Mouse (Mus musculus) CH12.LX (cell line): ENCODE measurements around the gene Ston2. TPM values are rescaled to one million over a fixed set of nuclear protein-coding genes. Genes with fewer than 3 reads are reported as not detected.

Source experiments
- DNase-seq: peaks from one replicate; pipeline ENCODE4 v3.0.0-alpha.2; 2013; ENCODE audit errors: extremely low read depth
- H3K27ac ChIP-seq: 2 replicates; pipeline ENCODE4 v1.5.1; 2012; ENCODE audit warnings: low read depth, mild to moderate bottlenecking, control low read depth, moderate library complexity; ENCODE audit not compliant: insufficient read depth
- H3K27me3 ChIP-seq: replicated peaks from 2 replicates; pipeline ENCODE3; 2012; ENCODE audit warnings: inconsistent platforms
- H3K36me3 ChIP-seq, 2 experiments: replicated peaks in 1 of 2; 2 replicates each; pipeline versions ENCODE3 to v1.6.1; 2012; ENCODE audit warnings: inconsistent platforms in 1 of 2, low read length in 1 of 2, mild to moderate bottlenecking in 1 of 2, mixed read lengths in 1 of 2, moderate library complexity in 1 of 2; ENCODE audit not compliant: control insufficient read depth in 1 of 2, insufficient read depth in 1 of 2
- H3K4me1 ChIP-seq, 2 experiments: 2 replicates each; pipeline ENCODE4 v1.6.1; 2012; ENCODE audit warnings: inconsistent platforms in 1 of 2, moderate library complexity in 1 of 2; ENCODE audit not compliant: insufficient read depth in 2 of 2, control insufficient read depth in 1 of 2
- H3K4me2 ChIP-seq: 2 replicates; pipeline ENCODE4 v1.6.1; 2012; ENCODE audit warnings: low read depth, mild to moderate bottlenecking, control low read depth; ENCODE audit not compliant: poor library complexity, insufficient read depth, severe bottlenecking
- H3K4me3 ChIP-seq, 3 experiments: fragments of 150-350 bp in 1 of 3; sonication (generic) in 1 of 3; replicated peaks in 1 of 3; 2 replicates each; pipeline versions ENCODE3 to v1.5.1; 2011 to 2012; ENCODE audit warnings: low read depth in 2 of 3, low read length in 2 of 3, mild to moderate bottlenecking in 2 of 3, moderate library complexity in 2 of 3, control low read depth in 1 of 3, improper control_type of control experiment in 1 of 3, inconsistent platforms in 1 of 3, mixed read lengths in 1 of 3; ENCODE audit not compliant: poor library complexity in 1 of 3
- H3K79me2 ChIP-seq: replicated peaks from 2 replicates; pipeline ENCODE4 v1.6.1; 2012; ENCODE audit warnings: mild to moderate bottlenecking, moderate library complexity; ENCODE audit not compliant: control insufficient read depth, poor library complexity, insufficient read depth, severe bottlenecking; ENCODE audit errors: extremely low read depth
- H3K9ac ChIP-seq: 2 replicates; pipeline ENCODE4 v1.6.1; 2012; ENCODE audit warnings: low read depth, mild to moderate bottlenecking, control low read depth, moderate library complexity; ENCODE audit not compliant: insufficient read depth
- H3K9me3 ChIP-seq: replicated peaks from 2 replicates; pipeline ENCODE3; 2012; ENCODE audit warnings: low read length, inconsistent platforms, mixed read lengths
- BHLHE40 ChIP-seq: IDR thresholded peaks from 2 replicates; pipeline ENCODE4 v1.6.1; 2011; ENCODE audit warnings: mild to moderate bottlenecking, low read depth, low read length, improper control_type of control experiment
- ELF1 ChIP-seq: IDR thresholded peaks from 2 replicates; pipeline ENCODE4 v1.6.1; 2014; ENCODE audit warnings: low read depth, mild to moderate bottlenecking, inconsistent platforms, low read length, improper control_type of control experiment
- EP300 ChIP-seq: IDR thresholded peaks from 2 replicates; pipeline ENCODE4 v1.6.1; 2011; ENCODE audit warnings: low read length, improper control_type of control experiment
- ETS1 ChIP-seq: conservative IDR thresholded peaks from 2 replicates; pipeline ENCODE4 v1.6.1; 2012; ENCODE audit warnings: low read depth, mild to moderate bottlenecking, inconsistent platforms, low read length, improper control_type of control experiment, moderate library complexity
- GABPA ChIP-seq: IDR thresholded peaks from 2 replicates; pipeline ENCODE4 v1.6.1; 2012; ENCODE audit warnings: low read depth, low read length, improper control_type of control experiment, inconsistent platforms; ENCODE audit not compliant: insufficient replicate concordance
- IRF4 ChIP-seq: IDR thresholded peaks from 2 replicates; pipeline ENCODE4 v1.6.1; 2014; ENCODE audit warnings: low read depth, mild to moderate bottlenecking, inconsistent platforms, low read length, improper control_type of control experiment
- JUN ChIP-seq: IDR thresholded peaks from 2 replicates; pipeline ENCODE4 v1.6.1; 2011; ENCODE audit warnings: low read depth, mild to moderate bottlenecking, low read length, improper control_type of control experiment, moderate library complexity; ENCODE audit not compliant: insufficient read depth
- KAT2A ChIP-seq: IDR thresholded peaks from 2 replicates; pipeline ENCODE4 v1.6.1; 2012; ENCODE audit warnings: low read length, improper control_type of control experiment, inconsistent platforms; ENCODE audit not compliant: insufficient replicate concordance
- MAFK ChIP-seq: IDR thresholded peaks from 2 replicates; pipeline ENCODE4 v1.6.1; 2011; ENCODE audit warnings: low read length, improper control_type of control experiment; ENCODE audit not compliant: insufficient replicate concordance
- MAX ChIP-seq: IDR thresholded peaks from 2 replicates; pipeline ENCODE4 v1.6.1; 2011; ENCODE audit warnings: low read length, improper control_type of control experiment
- MAZ ChIP-seq: IDR thresholded peaks from 2 replicates; pipeline ENCODE4 v1.6.1; 2012; ENCODE audit warnings: low read depth, mild to moderate bottlenecking, inconsistent platforms, low read length, improper control_type of control experiment, moderate library complexity
- MEF2A ChIP-seq: IDR thresholded peaks from 2 replicates; pipeline ENCODE4 v1.6.1; 2014; ENCODE audit warnings: low read depth, mild to moderate bottlenecking, inconsistent platforms, low read length, improper control_type of control experiment, borderline replicate concordance
- MXI1 ChIP-seq: IDR thresholded peaks from 2 replicates; pipeline ENCODE4 v1.6.1; 2011; ENCODE audit warnings: mild to moderate bottlenecking, low read depth, low read length, improper control_type of control experiment
- MYC ChIP-seq: IDR thresholded peaks from 2 replicates; pipeline ENCODE4 v1.6.1; 2011; ENCODE audit warnings: low read depth, mild to moderate bottlenecking, improper control_type of control experiment, low read length
- NELFE ChIP-seq: IDR thresholded peaks from 2 replicates; pipeline ENCODE4 v1.6.1; 2011; ENCODE audit warnings: low read depth, low read length, improper control_type of control experiment
- NRF1 ChIP-seq: IDR thresholded peaks from 2 replicates; pipeline ENCODE4 v1.6.1; 2014; ENCODE audit warnings: low read depth, mild to moderate bottlenecking, inconsistent platforms, low read length, improper control_type of control experiment, moderate library complexity
- POLR2A ChIP-seq: IDR thresholded peaks from 2 replicates; pipeline ENCODE4 v1.6.1; 2011; ENCODE audit warnings: low read depth, mild to moderate bottlenecking, improper control_type of control experiment, low read length
- POLR2AphosphoS2 ChIP-seq: IDR thresholded peaks from 2 replicates; pipeline ENCODE4 v1.6.1; 2011; ENCODE audit warnings: low read depth, low read length, improper control_type of control experiment
- RCOR1 ChIP-seq: conservative IDR thresholded peaks from 2 replicates; pipeline ENCODE4 v1.6.1; 2012; ENCODE audit warnings: low read depth, mild to moderate bottlenecking, inconsistent platforms, low read length, improper control_type of control experiment
- SIN3A ChIP-seq: IDR thresholded peaks from 2 replicates; pipeline ENCODE4 v1.6.1; 2012; ENCODE audit warnings: low read length, improper control_type of control experiment, inconsistent platforms
- SMC3 ChIP-seq: IDR thresholded peaks from 2 replicates; pipeline ENCODE4 v1.6.1; 2011; ENCODE audit warnings: low read depth, low read length, improper control_type of control experiment
- TCF12 ChIP-seq: IDR thresholded peaks from 2 replicates; pipeline ENCODE4 v1.6.1; 2014; ENCODE audit warnings: low read depth, mild to moderate bottlenecking, inconsistent platforms, low read length, improper control_type of control experiment
- USF1 ChIP-seq: IDR thresholded peaks from 2 replicates; pipeline ENCODE4 v1.6.1; 2014; ENCODE audit warnings: low read depth, mild to moderate bottlenecking, inconsistent platforms, low read length, improper control_type of control experiment
- USF2 ChIP-seq: conservative IDR thresholded peaks from 2 replicates; pipeline ENCODE4 v1.6.1; 2011; ENCODE audit warnings: low read depth, low read length, improper control_type of control experiment
- ZC3H11A ChIP-seq: IDR thresholded peaks from 2 replicates; pipeline ENCODE4 v1.6.1; 2012; ENCODE audit warnings: low read depth, mild to moderate bottlenecking, inconsistent platforms, low read length, improper control_type of control experiment
- ZNF384 ChIP-seq: IDR thresholded peaks from 2 replicates; pipeline ENCODE4 v1.6.1; 2012; ENCODE audit warnings: low read depth, low read length, improper control_type of control experiment, inconsistent platforms
- dilution Hi-C: fragments of 300-500 bp; cut with MboI; formaldehyde crosslinking; loops from 2 replicates; pipeline ENCODE4 v1.14.3; 2020; ENCODE audit warnings: low sequenced_read_pairs; ENCODE audit not compliant: extremely low pct_unique_long_range_greater_than_20kb, extremely low pct_ligation_motif_present
- in situ Hi-C: fragments of 300-500 bp; cut with MboI; formaldehyde crosslinking; loops from 3 replicates; pipeline ENCODE4 v1.14.3; 2019; ENCODE audit warnings: low sequenced_read_pairs, low pct_ligation_motif_present, low pct_unique_long_range_greater_than_20kb, mixed read lengths
- polyA plus RNA-seq: library from polyadenylated mRNA; unstranded; fragments of >175 nt; gene quantifications from 2 replicates; pipeline ENCODE4 v1.2.1, GENCODE M21; 2012; ENCODE audit warnings: low read depth; ENCODE audit not compliant: insufficient read length
- total RNA-seq, 2 experiments: library from RNA; depleted of rRNA; stranded (reverse); fragments of 300-350 nt in 1 of 2; fragments of >200 nt in 1 of 2; gene quantifications; 2 replicates each; pipeline ENCODE4 v1.2.3; 2012 to 2014

Gene Ston2
- total and polyA plus RNA-seq, 3 experiments: 0.21 to 0.34 TPM; not detected in 1

- peak; percentile 45 for DNase-seq
- H3K79me2 ChIP-seq: peaks cover 13% of the 10 kb centered on the region
- H3K4me1 ChIP-seq: peaks cover 2 to 28% of the 10 kb centered on the region in 2 experiments; a peak in 2 of 4 replicates
- no peaks in the 10 kb centered on the region for H3K9me3 ChIP-seq
- H3K9ac ChIP-seq: no peak overlapping the region
- H3K4me2 ChIP-seq: no peak overlapping the region
- no peaks in the 10 kb centered on the region for H3K27me3 ChIP-seq
- dilution Hi-C loops (no loop called here), in situ Hi-C loops (no loop called here)
- H3K4me3 ChIP-seq: no peak overlapping the region
- TF ChIP-seq POLR2AphosphoS2 (no peak), RCOR1 (no peak), MAFK (no peak), GABPA (no peak), KAT2A (no peak), NRF1 (no peak), MEF2A (no peak), TCF12 (no peak), ZNF384 (peak; percentile 80), EP300 (peak; percentile 49), MXI1 (peak; percentile 73; the same call in 1 of the 2 replicates), SIN3A (peak; percentile 69), MAZ (no peak), ZC3H11A (no peak), MAX (peak; percentile 79), ETS1 (0 out of 2 replicates have a peak, but pooled peaks have one; percentile 13), JUN (no peak), POLR2A (no peak), MYC (0 out of 2 replicates have a peak, but pooled peaks have one; percentile 43), SMC3 (no peak), USF1 (no peak), NELFE (no peak), USF2 (no peak), IRF4 (no peak), BHLHE40 (peak; percentile 50; the same call in 1 of the 2 replicates), ELF1 (no peak)
- H3K36me3 ChIP-seq: peaks cover 74 to 92% of the 10 kb centered on the region in 2 experiments
- H3K27ac ChIP-seq: no peak overlapping the region
These were observed 45.7 kb upstream of the Ston2 start for GRCm38 (mm10) chr12:91833939-91834333.
